Mouse (Mus musculus): Measurements from ENCODE around the gene Arf5.

GRCm38 (mm10) chr6:28423313-28423712 is at the start of gene Arf5:
- no peak for TF ChIP-seq CTCF (conservative IDR thresholded peaks at IDR 0.05; ENCODE audit: low read length)
- TF ChIP-seq POU5F1 (IDR thresholded peaks at IDR 0.05; ENCODE audit: borderline replicate concordance, low read length), result no peak
